In genomic region chr2:130839528-130839873, GRCm38 (mm10) we compare ENCODE assay signal across 8 mouse cellular contexts.
DNase-seq lines count a peak whose midpoint lies in the region; ATAC-seq and TF ChIP-seq lines count a peak whose summit lies in the region.

No protein-coding gene starts in this region.

- peak overlapping the region; percentile 94 for H3K9ac ChIP-seq in heart, adult 2 months (ENCODE audit: low read depth, low read length)
- H3K9ac ChIP-seq in hindbrain, embryonic 16.5 days (ENCODE audit: low read depth, low read length), result peak overlapping the region; percentile 99
- H3K9ac ChIP-seq in midbrain, embryonic 14.5 days (replicated peaks; ENCODE audit: low read length), result peak overlapping the region; percentile 93

- TF ChIP-seq CTCF in heart, adult 2 months (IDR thresholded peaks at IDR 0.05), result peak; percentile 48
- no peak; the same call in 1 of the 2 replicates for TF ChIP-seq CTCF in thymus, adult 2 months (IDR thresholded peaks at IDR 0.05; ENCODE audit: borderline replicate concordance, control insufficient read depth, extremely low read depth, insufficient read depth, low read length, poor library complexity)

- peaks cover 6% of the 10 kb centered on the region; the same call in 1 of the 2 replicates for H3K79me2 ChIP-seq in heart, adult 2 months (replicated peaks; ENCODE audit: control insufficient read depth, insufficient read depth, low read length)

- no peak for TF ChIP-seq POLR2A in heart, adult 2 months (IDR thresholded peaks at IDR 0.05; ENCODE audit: insufficient read depth, low read depth, low read length)
- TF ChIP-seq POLR2A in thymus, adult 2 months (IDR thresholded peaks at IDR 0.05; ENCODE audit: control insufficient read depth, extremely low read depth, insufficient read depth, low read length, poor library complexity), result no peak

- intact Hi-C loops in heart, adult 2 months (cut with DNase I), result loop anchor here (10.0 kb wide), 1 partner anchor 335 kb away; no protein-coding TSS in a partner anchor
- intact Hi-C loops in heart, postnatal 36 days (cut with DNase I), result loop anchor here (2.0 kb wide), 1 partner anchor 67 kb away; the partner anchor contains the start of genes 4930402H24Rik and Atrn
- intact Hi-C loops in left cerebral cortex, postnatal 4 days (cut with DNase I), result loop anchor here (5.0 kb wide), 1 partner anchor 68 kb away; the partner anchor contains the start of genes 4930402H24Rik and Atrn

- H3K27ac ChIP-seq in heart, adult 2 months, result peak overlapping the region; percentile 93
- H3K27ac ChIP-seq in thymus, adult 2 months (ENCODE audit: control insufficient read depth, insufficient read depth, low read length), result no peak overlapping the region
- H3K27ac ChIP-seq in hindbrain, embryonic 16.5 days (ENCODE audit: low read depth, low read length), result peak overlapping the region; percentile 99
- H3K27ac ChIP-seq in midbrain, embryonic 14.5 days (replicated peaks; ENCODE audit: low read depth, low read length), result peak overlapping the region; percentile 99

- H3K4me2 ChIP-seq in hindbrain, embryonic 16.5 days (ENCODE audit: low read length), result peak overlapping the region; percentile 73
- peak overlapping the region; percentile 71 for H3K4me2 ChIP-seq in midbrain, embryonic 14.5 days (ENCODE audit: low read length)

- H3K9me3 ChIP-seq in hindbrain, embryonic 16.5 days (ENCODE audit: control insufficient read depth, low read length), result no peaks in the 10 kb centered on the region
- no peaks in the 10 kb centered on the region for H3K9me3 ChIP-seq in midbrain, embryonic 14.5 days (ENCODE audit: control insufficient read depth, low read length)

- H3K36me3 ChIP-seq in heart, adult 2 months (ENCODE audit: control insufficient read depth, insufficient read depth, low read length), result peaks cover 17% of the 10 kb centered on the region
- no peaks in the 10 kb centered on the region for H3K36me3 ChIP-seq in thymus, adult 2 months (ENCODE audit: control insufficient read depth, insufficient read depth, low read length)
- no peaks in the 10 kb centered on the region for H3K36me3 ChIP-seq in hindbrain, embryonic 16.5 days (ENCODE audit: control insufficient read depth, insufficient read depth, low read length)
- 0 out of 2 replicates have a peak, but pooled peaks cover 4% of the 10 kb centered on the region for H3K36me3 ChIP-seq in midbrain, embryonic 14.5 days (ENCODE audit: control insufficient read depth, insufficient read depth, low read length)

- no peak for TF ChIP-seq EP300 in heart, adult 2 months (IDR thresholded peaks at IDR 0.05; ENCODE audit: insufficient read depth, low read depth, low read length)

- 0% methylated on average over 19 of the region's 19 CpGs for WGBS in heart, adult 2 months
- WGBS in thymus, adult 2 months, result under 1% methylated on average over 19 of the region's 19 CpGs
- 0% methylated on average over 17 of the region's 19 CpGs for WGBS in hindbrain, embryonic 16.5 days
- under 1% methylated on average over 19 of the region's 19 CpGs for WGBS in midbrain, embryonic 14.5 days

- H3K27me3 ChIP-seq in heart, adult 2 months (ENCODE audit: control insufficient read depth, insufficient read depth, low read length), result no peaks in the 10 kb centered on the region
- no peaks in the 10 kb centered on the region for H3K27me3 ChIP-seq in thymus, adult 2 months (ENCODE audit: control insufficient read depth, insufficient read depth, low read length)
- H3K27me3 ChIP-seq in hindbrain, embryonic 16.5 days (replicated peaks; ENCODE audit: control insufficient read depth, insufficient read depth, low read length), result no peaks in the 10 kb centered on the region
- no peaks in the 10 kb centered on the region for H3K27me3 ChIP-seq in midbrain, embryonic 14.5 days (ENCODE audit: control insufficient read depth, insufficient read depth, low read length)

- H3K4me3 ChIP-seq in heart, adult 2 months, result peak overlapping the region; percentile 95
- peak overlapping the region; percentile 97 for H3K4me3 ChIP-seq in thymus, adult 2 months (ENCODE audit: control insufficient read depth, insufficient read depth, low read length)
- peak overlapping the region; percentile 97 for H3K4me3 ChIP-seq in hindbrain, embryonic 16.5 days (ENCODE audit: low read length)
- peak overlapping the region; percentile 97 for H3K4me3 ChIP-seq in midbrain, embryonic 14.5 days (replicated peaks; ENCODE audit: low read depth, low read length)

- DNase-seq in heart, adult 2 months, result no peak
- no peak for DNase-seq in heart, postnatal 36 days
- DNase-seq in thymus, adult 2 months, result no peak
- DNase-seq in thymus, postnatal 25 days, result no peak
- peak; percentile 82 for DNase-seq in midbrain, embryonic 14.5 days
- DNase-seq in natural killer cell, adult 2 months (ENCODE audit: low spot score in 2 of 2), result no peak
- DNase-seq in left cerebral cortex, postnatal 4 days, result no peak

- H3K4me1 ChIP-seq in heart, adult 2 months (ENCODE audit: control insufficient read depth, insufficient read depth, low read length), result peaks cover 7% of the 10 kb centered on the region
- peaks cover 9% of the 10 kb centered on the region for H3K4me1 ChIP-seq in thymus, adult 2 months (replicated peaks; ENCODE audit: control insufficient read depth, insufficient read depth, low read length)
- H3K4me1 ChIP-seq in hindbrain, embryonic 16.5 days (ENCODE audit: control insufficient read depth, insufficient read depth, low read depth, low read length), result peaks cover 17% of the 10 kb centered on the region
- peaks cover 18% of the 10 kb centered on the region for H3K4me1 ChIP-seq in midbrain, embryonic 14.5 days (ENCODE audit: control insufficient read depth, insufficient read depth, low read length)

- ATAC-seq in hindbrain, embryonic 16.5 days, result no peak; the same call in 1 of the 2 replicates
- peak; percentile 62 for ATAC-seq in midbrain, embryonic 14.5 days (ENCODE audit: low FRiP score, low TSS enrichment)
